Mouse (Mus musculus) limb, embryonic 15.5 days (tissue): Measurements from ENCODE around the gene Gnb4. TPM values are rescaled to one million over a fixed set of nuclear protein-coding genes. Genes with fewer than 3 reads are reported as not detected.
A peak's percentile ranks its signal among the peaks of the same experiment; 100 is the strongest.

Experiments
- ATAC-seq: fragments of 200-750 bp; cut with Nextera tagmentation; 2 replicates; pipeline ENCODE4 v1.8.0; 2017; ENCODE audit warnings: low read depth, moderate TSS enrichment; ENCODE audit not compliant: insufficient number of reproducible peaks, low FRiP score, low TSS enrichment
- H3K27ac ChIP-seq: fragments of 300-500 bp; sonication (generic); 2 replicates; pipeline ENCODE4 v1.5.1; 2015; ENCODE audit warnings: moderate library complexity, mild to moderate bottlenecking, inconsistent platforms
- H3K27me3 ChIP-seq: fragments of 300-500 bp; sonication (generic); 2 replicates; pipeline ENCODE4 v1.6.1; 2015; ENCODE audit warnings: inconsistent platforms
- H3K36me3 ChIP-seq: fragments of 300-500 bp; sonication (generic); 2 replicates; pipeline ENCODE4 v1.6.1; 2015; ENCODE audit warnings: inconsistent platforms
- H3K4me1 ChIP-seq: fragments of 300-500 bp; sonication (generic); 2 replicates; pipeline ENCODE4 v1.6.1; 2015; ENCODE audit warnings: inconsistent platforms
- H3K4me2 ChIP-seq: fragments of 300-500 bp; sonication (generic); 2 replicates; pipeline ENCODE4 v1.6.1; 2015; ENCODE audit warnings: mild to moderate bottlenecking, inconsistent platforms
- H3K4me3 ChIP-seq: fragments of 300-500 bp; sonication (generic); 2 replicates; pipeline ENCODE4 v1.5.1; 2015; ENCODE audit warnings: mild to moderate bottlenecking, inconsistent platforms
- H3K9ac ChIP-seq: fragments of 300-500 bp; sonication (generic); 2 replicates; pipeline ENCODE4 v1.6.1; 2015; ENCODE audit warnings: inconsistent platforms
- H3K9me3 ChIP-seq: fragments of 300-500 bp; sonication (generic); 2 replicates; pipeline ENCODE4 v1.6.1; 2016; ENCODE audit warnings: inconsistent platforms
- WGBS: fragments of 180-500 bp; shearing (Covaris S2); methylation state at CpG from one replicate; pipeline ENCODE4 v1.1.7; 2015; 5-methylcytosine and 5-hydroxymethylcytosine counted together
- polyA plus RNA-seq: library from polyadenylated mRNA; unstranded; fragments of >200 nt; fragmentation: Nextera tagmentation; extraction: Ambion mirVana; gene quantifications from 2 replicates; pipeline ENCODE4 v1.2.1, GENCODE M21; 2015

Gene Gnb4
- polyA plus RNA-seq, 1 experiment from 2014 or later, result 92.8 TPM

- Histone ChIP-seq H3K9ac (no peak overlapping the region), H3K9me3 (no peaks in the 10 kb centered on the region)
- WGBS, result 82% methylated on average over 2 of the region's 2 CpGs
Observed at GRCm38 (mm10) chr3:32644751-32645150, 28.4 kb upstream of the Gnb4 start.

GRCm38 (mm10) chr3:32642116-32642515 is 25.7 kb upstream of the Gnb4 start:
- H3K27ac ChIP-seq, result no peak overlapping the region
- WGBS, result 74% methylated on average over 6 of the region's 6 CpGs
- no peaks in the 10 kb centered on the region for H3K27me3 ChIP-seq
- no peak for ATAC-seq
- no peaks in the 10 kb centered on the region for H3K4me1 ChIP-seq
- no peak overlapping the region for H3K4me3 ChIP-seq
- no peaks in the 10 kb centered on the region for H3K9me3 ChIP-seq
- H3K4me2 ChIP-seq, result no peak overlapping the region
- no peak overlapping the region for H3K9ac ChIP-seq
- no peaks in the 10 kb centered on the region for H3K36me3 ChIP-seq

More at GRCm38 (mm10) chr3:32644751-32645150, 28.4 kb upstream of the Gnb4 start:
- Histone ChIP-seq H3K27ac (no peak overlapping the region), H3K4me2 (no peak overlapping the region), H3K4me1 (no peaks in the 10 kb centered on the region), H3K4me3 (no peak overlapping the region), H3K27me3 (no peaks in the 10 kb centered on the region), H3K36me3 (no peaks in the 10 kb centered on the region)
- no peak for ATAC-seq

- 61% methylated on average over 8 of the region's 8 CpGs for WGBS
- no peak overlapping the region for H3K4me3 ChIP-seq
- no peak overlapping the region for H3K4me2 ChIP-seq
- ATAC-seq, result no peak
- no peaks in the 10 kb centered on the region for H3K27me3 ChIP-seq
- no peak overlapping the region for H3K9ac ChIP-seq
- no peaks in the 10 kb centered on the region for H3K36me3 ChIP-seq
- no peak overlapping the region for H3K27ac ChIP-seq
- no peaks in the 10 kb centered on the region for H3K9me3 ChIP-seq
- H3K4me1 ChIP-seq, result no peaks in the 10 kb centered on the region
Observed at GRCm38 (mm10) chr3:32638240-32638639, 21.9 kb upstream of the Gnb4 start.

- Histone ChIP-seq H3K4me2 (no peak overlapping the region), H3K4me3 (no peak overlapping the region), H3K36me3 (no peaks in the 10 kb centered on the region), H3K27me3 (no peaks in the 10 kb centered on the region), H3K27ac (no peak overlapping the region), H3K9ac (no peak overlapping the region), H3K9me3 (no peaks in the 10 kb centered on the region), H3K4me1 (no peaks in the 10 kb centered on the region)
- ATAC-seq, result no peak
- WGBS, result 73% methylated on average over 5 of the region's 5 CpGs
Observed at GRCm38 (mm10) chr3:32632760-32633264, 16.4 kb upstream of the Gnb4 start.

GRCm38 (mm10) chr3:32630210-32630609 is 13.8 kb upstream of the Gnb4 start:
- Histone ChIP-seq H3K9ac (no peak overlapping the region), H3K9me3 (no peaks in the 10 kb centered on the region), H3K4me2 (no peak overlapping the region), H3K27me3 (no peaks in the 10 kb centered on the region), H3K36me3 (no peaks in the 10 kb centered on the region), H3K4me3 (no peak overlapping the region), H3K27ac (no peak overlapping the region), H3K4me1 (no peaks in the 10 kb centered on the region)
- 59% methylated on average over 4 of the region's 4 CpGs for WGBS
- ATAC-seq, result no peak

- no peak overlapping the region for H3K4me3 ChIP-seq
- no peaks in the 10 kb centered on the region for H3K27me3 ChIP-seq
- no peaks in the 10 kb centered on the region for H3K9me3 ChIP-seq
- WGBS, result 68% methylated on average over 7 of the region's 7 CpGs
- H3K4me1 ChIP-seq, result no peaks in the 10 kb centered on the region
- ATAC-seq, result no peak
- H3K27ac ChIP-seq, result no peak overlapping the region
- H3K4me2 ChIP-seq, result no peak overlapping the region
- no peak overlapping the region for H3K9ac ChIP-seq
- H3K36me3 ChIP-seq, result no peaks in the 10 kb centered on the region
Observed at GRCm38 (mm10) chr3:32628141-32628540, 11.8 kb upstream of the Gnb4 start.

GRCm38 (mm10) chr3:32622106-32622505 is 5.7 kb upstream of the Gnb4 start:
- 84% methylated on average over 3 of the region's 3 CpGs for WGBS
- H3K36me3 ChIP-seq, result no peaks in the 10 kb centered on the region
- no peak overlapping the region for H3K4me2 ChIP-seq
- peaks cover 1% of the 10 kb centered on the region for H3K4me1 ChIP-seq
- H3K9me3 ChIP-seq, result no peaks in the 10 kb centered on the region
- H3K9ac ChIP-seq, result no peak overlapping the region
- ATAC-seq, result no peak
- no peak overlapping the region for H3K27ac ChIP-seq
- H3K4me3 ChIP-seq, result no peak overlapping the region
- no peaks in the 10 kb centered on the region for H3K27me3 ChIP-seq

GRCm38 (mm10) chr3:32621658-32622057 is 5.3 kb upstream of the Gnb4 start:
- H3K9me3 ChIP-seq, result no peaks in the 10 kb centered on the region
- no peak overlapping the region for H3K4me2 ChIP-seq
- no peak overlapping the region for H3K27ac ChIP-seq
- no peak overlapping the region for H3K4me3 ChIP-seq
- peaks cover 3% of the 10 kb centered on the region for H3K4me1 ChIP-seq
- 84% methylated on average over 1 of the region's 1 CpGs for WGBS
- ATAC-seq, result no peak
- no peaks in the 10 kb centered on the region for H3K27me3 ChIP-seq
- H3K36me3 ChIP-seq, result no peaks in the 10 kb centered on the region
- no peak overlapping the region for H3K9ac ChIP-seq

GRCm38 (mm10) chr3:32617053-32617642 is 763 bp upstream of the Gnb4 start:
- WGBS, result 17% methylated on average over 16 of the region's 16 CpGs
- peak; percentile 36; the same call in 1 of the 2 replicates for ATAC-seq

GRCm38 (mm10) chr3:32616006-32616330 is 417 bp downstream of the Gnb4 start:
- peak overlapping the region; percentile 64 for H3K9ac ChIP-seq
- H3K4me1 ChIP-seq, result peaks cover 11% of the 10 kb centered on the region
- no peak for ATAC-seq
- no peaks in the 10 kb centered on the region for H3K9me3 ChIP-seq
- no peaks in the 10 kb centered on the region for H3K27me3 ChIP-seq
- no peaks in the 10 kb centered on the region; the same call in 1 of the 2 replicates for H3K36me3 ChIP-seq
- H3K4me2 ChIP-seq, result peak overlapping the region; percentile 59
- WGBS, result 15% methylated on average over 5 of the region's 14 CpGs
- peak overlapping the region; percentile 87 for H3K27ac ChIP-seq
- peak overlapping the region; percentile 69 for H3K4me3 ChIP-seq

More at GRCm38 (mm10) chr3:32617053-32617642, 763 bp upstream of the Gnb4 start:
- Histone ChIP-seq H3K4me1 (peaks cover 8% of the 10 kb centered on the region), H3K27me3 (no peaks in the 10 kb centered on the region), H3K9ac (peak overlapping the region; percentile 64), H3K36me3 (no peaks in the 10 kb centered on the region; the same call in 1 of the 2 replicates), H3K4me3 (peak overlapping the region; percentile 69), H3K9me3 (no peaks in the 10 kb centered on the region), H3K27ac (peak overlapping the region; percentile 87), H3K4me2 (peak overlapping the region; percentile 59)

- no peak overlapping the region for H3K27ac ChIP-seq
- no peak overlapping the region for H3K9ac ChIP-seq
- H3K4me1 ChIP-seq, result peaks cover 11% of the 10 kb centered on the region
- H3K4me3 ChIP-seq, result peak overlapping the region; percentile 69
- peak overlapping the region; percentile 59 for H3K4me2 ChIP-seq
- WGBS, result 20% methylated on average over 5 of the region's 5 CpGs
- H3K27me3 ChIP-seq, result no peaks in the 10 kb centered on the region
- no peak for ATAC-seq
- H3K9me3 ChIP-seq, result no peaks in the 10 kb centered on the region
- no peaks in the 10 kb centered on the region; the same call in 1 of the 2 replicates for H3K36me3 ChIP-seq
Observed at GRCm38 (mm10) chr3:32615376-32615775, 1.0 kb downstream of the Gnb4 start.

GRCm38 (mm10) chr3:32614786-32615185 is 1.6 kb downstream of the Gnb4 start:
- Histone ChIP-seq H3K4me3 (peak overlapping the region; percentile 1), H3K27ac (no peak overlapping the region), H3K27me3 (no peaks in the 10 kb centered on the region), H3K4me2 (no peak overlapping the region), H3K9ac (no peak overlapping the region), H3K4me1 (peaks cover 11% of the 10 kb centered on the region), H3K36me3 (no peaks in the 10 kb centered on the region; the same call in 1 of the 2 replicates), H3K9me3 (no peaks in the 10 kb centered on the region)
- no peak for ATAC-seq
- WGBS, result 70% methylated on average over 2 of the region's 2 CpGs
